ENCODE assay signal across 8 mouse cellular contexts in genomic region chr19:53893711-53894171, GRCm38 (mm10). TPM values are rescaled to one million over a fixed set of nuclear protein-coding genes. Genes with fewer than 3 reads are reported as not detected.
A peak's percentile ranks its signal among the peaks of the same experiment; 100 is the strongest.
DNase-seq lines count a peak whose midpoint lies in the region; ATAC-seq and TF ChIP-seq lines count a peak whose summit lies in the region.

No protein-coding gene starts in this region.

- H3K9ac ChIP-seq in heart, adult 2 months (ENCODE audit: low read depth, low read length): no peak overlapping the region
- H3K9ac ChIP-seq in heart, embryonic 11.5 days (ENCODE audit: low read depth, low read length): no peak overlapping the region
- no peak overlapping the region for H3K9ac ChIP-seq in limb, embryonic 13.5 days
- no peak overlapping the region for H3K9ac ChIP-seq in hindbrain, embryonic 14.5 days

- peaks cover 8% of the 10 kb centered on the region for H3K4me1 ChIP-seq in heart, adult 2 months (ENCODE audit: control insufficient read depth, insufficient read depth, low read length)
- H3K4me1 ChIP-seq in heart, embryonic 11.5 days (ENCODE audit: control insufficient read depth, insufficient read depth, low read length): peaks cover 8% of the 10 kb centered on the region; the same call in 1 of the 2 replicates
- H3K4me1 ChIP-seq in limb, embryonic 13.5 days: peaks cover 67% of the 10 kb centered on the region
- H3K4me1 ChIP-seq in small intestine, adult 2 months (ENCODE audit: control insufficient read depth, insufficient read depth, insufficient read length, low read length): peaks cover 60% of the 10 kb centered on the region
- 0 out of 2 replicates have a peak, but pooled peaks cover 2% of the 10 kb centered on the region for H3K4me1 ChIP-seq in hindbrain, embryonic 14.5 days (replicated peaks; ENCODE audit: control insufficient read depth, insufficient read depth, low read length)

- H3K4me3 ChIP-seq in heart, adult 2 months: no peak overlapping the region
- no peak overlapping the region for H3K4me3 ChIP-seq in heart, embryonic 11.5 days (ENCODE audit: low read depth, low read length)
- H3K4me3 ChIP-seq in limb, embryonic 13.5 days: no peak overlapping the region
- H3K4me3 ChIP-seq in small intestine, adult 2 months (ENCODE audit: low read depth, low read length): no peak overlapping the region
- H3K4me3 ChIP-seq in hindbrain, embryonic 14.5 days (replicated peaks; ENCODE audit: low read length): no peak overlapping the region

- no peaks in the 10 kb centered on the region for H3K27me3 ChIP-seq in heart, adult 2 months (ENCODE audit: control insufficient read depth, insufficient read depth, low read length)
- H3K27me3 ChIP-seq in heart, embryonic 11.5 days (ENCODE audit: control insufficient read depth, insufficient read depth, low read length): no peaks in the 10 kb centered on the region
- no peaks in the 10 kb centered on the region for H3K27me3 ChIP-seq in limb, embryonic 13.5 days
- H3K27me3 ChIP-seq in small intestine, adult 2 months (ENCODE audit: control insufficient read depth, insufficient read depth, low read length): no peaks in the 10 kb centered on the region
- H3K27me3 ChIP-seq in hindbrain, embryonic 14.5 days (ENCODE audit: control insufficient read depth, insufficient read depth, low read length): no peaks in the 10 kb centered on the region

- no peak for TF ChIP-seq EP300 in heart, adult 2 months (IDR thresholded peaks at IDR 0.05; ENCODE audit: insufficient read depth, low read depth, low read length)

- no peak for ATAC-seq in heart, embryonic 11.5 days (replicated peaks; ENCODE audit: insufficient number of reproducible peaks, low FRiP score, low TSS enrichment)
- peak; percentile 47; the same call in 1 of the 2 replicates for ATAC-seq in erythroblast, adult 5-6 weeks (replicated peaks; ENCODE audit: low FRiP score, poor library complexity, severe bottlenecking)
- no peak for ATAC-seq in limb, embryonic 13.5 days (ENCODE audit: low FRiP score, low read depth)
- no peak for ATAC-seq in hindbrain, embryonic 14.5 days (ENCODE audit: low FRiP score)

- no peak for TF ChIP-seq POLR2A in heart, adult 2 months (IDR thresholded peaks at IDR 0.05; ENCODE audit: insufficient read depth, low read depth, low read length)
- TF ChIP-seq POLR2A in small intestine, adult 2 months (IDR thresholded peaks at IDR 0.05; ENCODE audit: low read depth, low read length): no peak

- WGBS in heart, adult 2 months: 64% methylated on average over 3 of the region's 3 CpGs
- WGBS in heart, embryonic 11.5 days (ENCODE audit: insufficient replicate concordance): 57% methylated on average over 3 of the region's 3 CpGs
- WGBS in limb, embryonic 13.5 days: 61% methylated on average over 3 of the region's 3 CpGs
- 16% methylated on average over 3 of the region's 3 CpGs for WGBS in small intestine, adult 2 months
- WGBS in hindbrain, embryonic 14.5 days: 76% methylated on average over 3 of the region's 3 CpGs

- no peaks in the 10 kb centered on the region for H3K9me3 ChIP-seq in heart, embryonic 11.5 days (replicated peaks; ENCODE audit: control insufficient read depth, low read length)
- H3K9me3 ChIP-seq in limb, embryonic 13.5 days: no peaks in the 10 kb centered on the region
- H3K9me3 ChIP-seq in hindbrain, embryonic 14.5 days (ENCODE audit: control insufficient read depth, low read length): no peaks in the 10 kb centered on the region

- H3K4me2 ChIP-seq in heart, embryonic 11.5 days: no peak overlapping the region
- no peak overlapping the region for H3K4me2 ChIP-seq in limb, embryonic 13.5 days (replicated peaks)
- no peak overlapping the region for H3K4me2 ChIP-seq in hindbrain, embryonic 14.5 days (replicated peaks)

- intact Hi-C loops in heart, adult 2 months (cut with DNase I): no loop called here

- DNase-seq in heart, adult 2 months: peak; percentile 57 to 74
- DNase-seq in hindbrain, embryonic 14.5 days (ENCODE audit: low spot score): no peak
- DNase-seq in frontal cortex, postnatal 25 days (ENCODE audit: low spot score in 2 of 2): no peak
- DNase-seq in kidney, postnatal 36 days: no peak

- no peaks in the 10 kb centered on the region for H3K36me3 ChIP-seq in heart, adult 2 months (ENCODE audit: control insufficient read depth, insufficient read depth, low read length)
- no peaks in the 10 kb centered on the region for H3K36me3 ChIP-seq in heart, embryonic 11.5 days (ENCODE audit: control insufficient read depth, insufficient read depth, low read length)
- no peaks in the 10 kb centered on the region for H3K36me3 ChIP-seq in limb, embryonic 13.5 days
- no peaks in the 10 kb centered on the region for H3K36me3 ChIP-seq in small intestine, adult 2 months (ENCODE audit: control insufficient read depth, insufficient read depth, low read length)
- H3K36me3 ChIP-seq in hindbrain, embryonic 14.5 days (replicated peaks; ENCODE audit: control insufficient read depth, insufficient read depth): no peaks in the 10 kb centered on the region

- peak overlapping the region; percentile 43 for H3K27ac ChIP-seq in heart, adult 2 months
- H3K27ac ChIP-seq in heart, embryonic 11.5 days (ENCODE audit: low read depth, low read length): no peak overlapping the region
- H3K27ac ChIP-seq in limb, embryonic 13.5 days: peak overlapping the region; percentile 87; the same call in 1 of the 2 replicates
- peak overlapping the region; percentile 87 for H3K27ac ChIP-seq in small intestine, adult 2 months (ENCODE audit: insufficient read depth, low read depth, low read length)
- no peak overlapping the region for H3K27ac ChIP-seq in hindbrain, embryonic 14.5 days

- no peaks in the 10 kb centered on the region for H3K79me2 ChIP-seq in heart, adult 2 months (replicated peaks; ENCODE audit: control insufficient read depth, insufficient read depth, low read length)

- no peak for TF ChIP-seq CTCF in heart, adult 2 months (IDR thresholded peaks at IDR 0.05)
- no peak for TF ChIP-seq CTCF in small intestine, adult 2 months (IDR thresholded peaks at IDR 0.05; ENCODE audit: extremely low read depth, insufficient read length, insufficient replicate concordance, low read depth, low read length)

RNA-seq across cellular contexts. Expression of gene Pdcd4, which starts 1.7 kb away (rescaled TPM):
- 10 to 100 TPM; 21.1 to 22.9 TPM for total RNA-seq in heart, adult 2 months (2021)
- 4.2 and 8.0 TPM in 2 replicates for polyA plus RNA-seq in heart, adult 2 months (2012; rRNA removed)
- 38.0 and 41.3 TPM in 2 replicates for polyA plus RNA-seq in heart, embryonic 11.5 days (2014; fragmentation: Nextera tagmentation; extraction: Ambion mirVana)
- total RNA-seq in erythroblast, adult 5-6 weeks (2015; ENCODE audit: low replicate concordance): 46.9 and 57.7 TPM in 2 replicates
- total RNA-seq in erythroblast, adult 5-6 weeks (2017; ENCODE audit: low replicate concordance): 66.9 and 99.0 TPM in 2 replicates
- 119 and 120 TPM in 2 replicates for polyA plus RNA-seq in limb, embryonic 13.5 days (2015; fragmentation: Nextera tagmentation; extraction: Ambion mirVana)
- polyA plus RNA-seq in small intestine, adult 2 months (2012; rRNA removed): 1.9 and 3.8 TPM in 2 replicates
- 51.8 and 58.0 TPM in 2 replicates for polyA plus RNA-seq in hindbrain, embryonic 14.5 days (2014; fragmentation: Nextera tagmentation; extraction: Ambion mirVana)

RNA-seq across cellular contexts. Expression of gene Shoc2, which starts 50.4 kb away (rescaled TPM):
- total RNA-seq in heart, adult 2 months (2021): 10 to 100 TPM; 25.4 to 26.1 TPM
- polyA plus RNA-seq in heart, adult 2 months (2012; rRNA removed): 12.3 and 34.2 TPM in 2 replicates
- polyA plus RNA-seq in heart, embryonic 11.5 days (2014; fragmentation: Nextera tagmentation; extraction: Ambion mirVana): 47.4 and 51.3 TPM in 2 replicates
- 23.6 and 25.1 TPM in 2 replicates for total RNA-seq in erythroblast, adult 5-6 weeks (2015; ENCODE audit: low replicate concordance)
- 18.4 and 18.6 TPM in 2 replicates for total RNA-seq in erythroblast, adult 5-6 weeks (2017; ENCODE audit: low replicate concordance)
- 39.1 and 46.6 TPM in 2 replicates for polyA plus RNA-seq in limb, embryonic 13.5 days (2015; fragmentation: Nextera tagmentation; extraction: Ambion mirVana)
- 4.9 and 8.7 TPM in 2 replicates for polyA plus RNA-seq in small intestine, adult 2 months (2012; rRNA removed)
- polyA plus RNA-seq in hindbrain, embryonic 14.5 days (2014; fragmentation: Nextera tagmentation; extraction: Ambion mirVana): 75.3 and 83.0 TPM in 2 replicates

RNA-seq across cellular contexts. Expression of gene Bbip1, which starts 50.7 kb away (rescaled TPM):
- total RNA-seq in heart, adult 2 months (2021): 10 to 100 TPM; 34.5 to 35.4 TPM
- 12.4 and 26.1 TPM in 2 replicates for polyA plus RNA-seq in heart, adult 2 months (2012; rRNA removed)
- polyA plus RNA-seq in heart, embryonic 11.5 days (2014; fragmentation: Nextera tagmentation; extraction: Ambion mirVana): 69.7 and 70.2 TPM in 2 replicates
- 31.3 and 40.5 TPM in 2 replicates for total RNA-seq in erythroblast, adult 5-6 weeks (2015; ENCODE audit: low replicate concordance)
- 18.9 and 28.3 TPM in 2 replicates for total RNA-seq in erythroblast, adult 5-6 weeks (2017; ENCODE audit: low replicate concordance)
- 81.4 and 83.3 TPM in 2 replicates for polyA plus RNA-seq in limb, embryonic 13.5 days (2015; fragmentation: Nextera tagmentation; extraction: Ambion mirVana)
- polyA plus RNA-seq in small intestine, adult 2 months (2012; rRNA removed): 1.6 and 1.7 TPM in 2 replicates
- 149 and 155 TPM in 2 replicates for polyA plus RNA-seq in hindbrain, embryonic 14.5 days (2014; fragmentation: Nextera tagmentation; extraction: Ambion mirVana)

Comparison
In these comparisons a context has a peak if more than half of its experiments do, and no peak if none do; other contexts are left out.
1. H3K27ac ChIP-seq: peak in heart, adult 2 months (single experiment), limb, embryonic 13.5 days (single experiment) and small intestine, adult 2 months (single experiment); none in heart, embryonic 11.5 days (single experiment) and hindbrain, embryonic 14.5 days (single experiment).
2. DNase-seq: peak in heart, adult 2 months (2 of 2); none in hindbrain, embryonic 14.5 days (single experiment), frontal cortex, postnatal 25 days (0 of 2) and kidney, postnatal 36 days (0 of 2).